Mouse (Mus musculus) testis, adult 2 months (tissue): ENCODE data around the gene Nrgn. TPM values are rescaled to one million over a fixed set of nuclear protein-coding genes. Genes with fewer than 3 reads are reported as not detected.

Experiments used
- H3K27ac ChIP-seq: fragments of 200-500 bp; 2 replicates; pipeline ENCODE4 v1.5.1; 2012; ENCODE audit warnings: low read depth, low read length; ENCODE audit not compliant: control insufficient read depth, insufficient read depth
- H3K27me3 ChIP-seq: fragments of 200-500 bp; 2 replicates; pipeline ENCODE4 v1.6.1; 2012; ENCODE audit warnings: mild to moderate bottlenecking, low read length, moderate library complexity; ENCODE audit not compliant: control insufficient read depth, insufficient read depth
- H3K36me3 ChIP-seq: fragments of 200-500 bp; 2 replicates; pipeline ENCODE4 v1.6.1; 2012; ENCODE audit warnings: mild to moderate bottlenecking, low read length; ENCODE audit not compliant: control insufficient read depth, insufficient read depth
- H3K4me1 ChIP-seq: fragments of 200-500 bp; 2 replicates; pipeline ENCODE4 v1.6.1; 2012; ENCODE audit warnings: low read length; ENCODE audit not compliant: control insufficient read depth, insufficient read depth
- H3K4me3 ChIP-seq: fragments of 200-500 bp; 2 replicates; pipeline ENCODE4 v1.5.1; 2012; ENCODE audit warnings: low read depth, mild to moderate bottlenecking, low read length, moderate library complexity, mixed read lengths; ENCODE audit not compliant: control insufficient read depth
- CTCF ChIP-seq: fragments of 200-500 bp; IDR thresholded peaks from 2 replicates; pipeline ENCODE4 v1.5.1; 2012; ENCODE audit warnings: low read depth, mild to moderate bottlenecking, inconsistent platforms, low read length, moderate library complexity; ENCODE audit not compliant: control insufficient read depth, insufficient read depth, insufficient replicate concordance
- POLR2A ChIP-seq: fragments of 200-500 bp; IDR thresholded peaks from 2 replicates; pipeline ENCODE4 v1.6.1; 2012; ENCODE audit warnings: low read depth, mild to moderate bottlenecking, inconsistent platforms, low read length, moderate library complexity; ENCODE audit not compliant: control insufficient read depth
- polyA plus RNA-seq: library from polyadenylated mRNA; depleted of rRNA; stranded (reverse); fragments of >200 nt; gene quantifications from 2 replicates; pipeline ENCODE4 v1.2.3, GENCODE M21; 2012

Nrgn gene
- polyA plus RNA-seq, 1 experiment: 25.1 TPM

- TF ChIP-seq POLR2A: no peak
- TF ChIP-seq CTCF: no peak
- Histone ChIP-seq H3K4me3 (no peak overlapping the region), H3K36me3 (no peaks in the 10 kb centered on the region), H3K27me3 (no peaks in the 10 kb centered on the region), H3K4me1 (no peaks in the 10 kb centered on the region), H3K27ac (no peak overlapping the region)
These were observed 37.7 kb upstream of the Nrgn start for GRCm38 (mm10) chr9:37590381-37590780.

GRCm38 (mm10) chr9:37586718-37587117, 34.0 kb upstream of the Nrgn start:
- Histone ChIP-seq H3K36me3 (no peaks in the 10 kb centered on the region), H3K27me3 (no peaks in the 10 kb centered on the region), H3K27ac (no peak overlapping the region), H3K4me3 (peak overlapping the region; percentile 17; the same call in 1 of the 2 replicates), H3K4me1 (no peaks in the 10 kb centered on the region)
- TF ChIP-seq CTCF (no peak), POLR2A (no peak)

GRCm38 (mm10) chr9:37583594-37583993, 30.9 kb upstream of the Nrgn start:
- H3K4me1 ChIP-seq: no peaks in the 10 kb centered on the region
- no peak overlapping the region for H3K27ac ChIP-seq
- no peak for TF ChIP-seq CTCF
- no peak for TF ChIP-seq POLR2A
- no peaks in the 10 kb centered on the region for H3K27me3 ChIP-seq
- H3K4me3 ChIP-seq: no peak overlapping the region
- no peaks in the 10 kb centered on the region for H3K36me3 ChIP-seq

GRCm38 (mm10) chr9:37576436-37576930, 23.8 kb upstream of the Nrgn start:
- TF ChIP-seq POLR2A (no peak), CTCF (no peak)
- Histone ChIP-seq H3K4me3 (no peak overlapping the region), H3K27me3 (no peaks in the 10 kb centered on the region), H3K27ac (no peak overlapping the region), H3K36me3 (no peaks in the 10 kb centered on the region), H3K4me1 (no peaks in the 10 kb centered on the region; the same call in 1 of the 2 replicates)

GRCm38 (mm10) chr9:37572204-37572876, 19.6 kb upstream of the Nrgn start:
- Histone ChIP-seq H3K4me1 (peaks cover 2% of the 10 kb centered on the region; the same call in 1 of the 2 replicates), H3K27ac (no peak overlapping the region), H3K27me3 (no peaks in the 10 kb centered on the region), H3K36me3 (no peaks in the 10 kb centered on the region), H3K4me3 (no peak overlapping the region)
- TF ChIP-seq CTCF (no peak), POLR2A (no peak)

GRCm38 (mm10) chr9:37569231-37569835, 16.6 kb upstream of the Nrgn start:
- Histone ChIP-seq H3K36me3 (no peaks in the 10 kb centered on the region), H3K27me3 (no peaks in the 10 kb centered on the region), H3K4me1 (peaks cover 2% of the 10 kb centered on the region; the same call in 1 of the 2 replicates), H3K4me3 (no peak overlapping the region), H3K27ac (no peak overlapping the region)
- TF ChIP-seq POLR2A (no peak), CTCF (no peak)

- H3K27me3 ChIP-seq: no peaks in the 10 kb centered on the region
These were observed 16.0 kb upstream of the Nrgn start for GRCm38 (mm10) chr9:37568605-37569214.

More at GRCm38 (mm10) chr9:37568605-37569214, 16.0 kb upstream of the Nrgn start:
- no peak for TF ChIP-seq POLR2A
- no peak for TF ChIP-seq CTCF
- H3K4me1 ChIP-seq: peaks cover 2% of the 10 kb centered on the region; the same call in 1 of the 2 replicates
- no peak overlapping the region for H3K4me3 ChIP-seq
- no peaks in the 10 kb centered on the region for H3K36me3 ChIP-seq
- no peak overlapping the region for H3K27ac ChIP-seq
